Mouse (Mus musculus) liver, postnatal 0 days (tissue): ENCODE measurements around the gene Ttc4.

Experiments used
- CTCF ChIP-seq: sonication (generic); IDR thresholded peaks from 2 replicates; pipeline ENCODE4 v1.5.1; 2016; ENCODE audit warnings: antibody characterized with exemption, low read depth
- EP300 ChIP-seq: IDR thresholded peaks from 2 replicates; pipeline ENCODE4 v1.6.1; 2016; ENCODE audit warnings: antibody characterized with exemption, low read depth, mild to moderate bottlenecking

DNA sequence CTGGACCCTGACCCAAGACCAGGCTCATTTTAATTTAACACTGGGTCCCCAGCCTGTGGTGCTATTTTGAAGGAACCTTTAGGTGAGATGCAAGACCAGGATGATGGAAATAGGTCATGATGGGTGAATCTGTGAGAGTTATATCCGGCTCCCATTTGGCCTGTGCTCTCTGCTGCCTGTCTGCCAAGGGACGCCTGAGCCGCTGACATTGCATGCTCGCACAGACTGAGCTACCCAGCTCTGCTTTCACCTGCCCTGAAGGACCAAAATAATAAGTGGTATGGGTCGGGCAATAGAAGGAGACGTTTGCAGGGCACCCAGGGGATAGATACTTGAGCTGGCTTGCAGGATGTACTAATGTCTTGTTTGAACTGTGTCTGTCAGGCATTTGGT lies 34.5 kb downstream of the Ttc4 start:
- TF ChIP-seq CTCF (no peak), EP300 (no peak)
